Mouse (Mus musculus) intestine, postnatal 0 days (tissue): ENCODE data around the gene Rhoj. TPM values are rescaled to one million over a fixed set of nuclear protein-coding genes. Genes with fewer than 3 reads are reported as not detected.
"Not testable (repeated sequence)": the region's sequence is repeated elsewhere in the genome, so short reads cannot be mapped to it uniquely, and the experiment has no call there.

Experiments
- ATAC-seq: fragments of 200-750 bp; cut with Nextera tagmentation; 2 replicates; pipeline ENCODE4 v1.8.0; 2017; ENCODE audit warnings: mild to moderate bottlenecking, moderate TSS enrichment, moderate library complexity
- H3K27ac ChIP-seq: fragments of 300-500 bp; sonication (generic); 2 replicates; pipeline ENCODE4 v1.5.1; 2014; ENCODE audit warnings: mild to moderate bottlenecking, low read depth, low read length, moderate library complexity
- H3K27me3 ChIP-seq: fragments of 300-500 bp; sonication (generic); replicated peaks from 2 replicates; pipeline ENCODE4 v1.6.1; 2014; ENCODE audit warnings: low read length, mixed read lengths; ENCODE audit not compliant: control insufficient read depth, insufficient read depth
- H3K36me3 ChIP-seq: fragments of 300-500 bp; sonication (generic); 2 replicates; pipeline ENCODE4 v1.6.1; 2014; ENCODE audit warnings: mild to moderate bottlenecking, moderate library complexity; ENCODE audit not compliant: control insufficient read depth, insufficient read depth
- H3K4me1 ChIP-seq: fragments of 300-500 bp; sonication (generic); replicated peaks from 2 replicates; pipeline ENCODE4 v1.6.1; 2014; ENCODE audit warnings: antibody characterized with exemption, low read length, mixed read lengths; ENCODE audit not compliant: control insufficient read depth, insufficient read depth
- H3K4me2 ChIP-seq: fragments of 300-500 bp; sonication (generic); replicated peaks from 2 replicates; pipeline ENCODE4 v1.6.1; 2014; ENCODE audit warnings: low read depth, mild to moderate bottlenecking, moderate library complexity
- H3K4me3 ChIP-seq: fragments of 300-500 bp; sonication (generic); 2 replicates; pipeline ENCODE4 v1.5.1; 2014; ENCODE audit warnings: low read depth, low read length
- H3K9ac ChIP-seq: fragments of 300-500 bp; sonication (generic); 2 replicates; pipeline ENCODE4 v1.6.1; 2014; ENCODE audit warnings: mild to moderate bottlenecking, low read depth, low read length
- H3K9me3 ChIP-seq: fragments of 300-500 bp; sonication (generic); 2 replicates; pipeline ENCODE4 v1.6.1; 2016; ENCODE audit warnings: mixed run types; ENCODE audit not compliant: control insufficient read depth
- CTCF ChIP-seq: sonication (generic); IDR thresholded peaks from 2 replicates; pipeline ENCODE4 v1.5.1; 2016; ENCODE audit warnings: low read depth, mild to moderate bottlenecking, control low read depth, antibody characterized with exemption, moderate library complexity
- WGBS: fragments of 180-500 bp; shearing (Covaris S2); extraction: QIAGEN DNeasy Blood & Tissue Kit; methylation state at CpG from one replicate; pipeline ENCODE4 v1.1.7; 2014; 5-methylcytosine and 5-hydroxymethylcytosine counted together
- polyA plus RNA-seq: library from polyadenylated mRNA; unstranded; fragments of >200 nt; fragmentation: Nextera tagmentation; extraction: Ambion mirVana; gene quantifications from 2 replicates; pipeline ENCODE4 v1.2.1, GENCODE M21; 2015

Rhoj gene
- polyA plus RNA-seq, 1 experiment from 2014 or later, result 27.9 TPM

DNA sequence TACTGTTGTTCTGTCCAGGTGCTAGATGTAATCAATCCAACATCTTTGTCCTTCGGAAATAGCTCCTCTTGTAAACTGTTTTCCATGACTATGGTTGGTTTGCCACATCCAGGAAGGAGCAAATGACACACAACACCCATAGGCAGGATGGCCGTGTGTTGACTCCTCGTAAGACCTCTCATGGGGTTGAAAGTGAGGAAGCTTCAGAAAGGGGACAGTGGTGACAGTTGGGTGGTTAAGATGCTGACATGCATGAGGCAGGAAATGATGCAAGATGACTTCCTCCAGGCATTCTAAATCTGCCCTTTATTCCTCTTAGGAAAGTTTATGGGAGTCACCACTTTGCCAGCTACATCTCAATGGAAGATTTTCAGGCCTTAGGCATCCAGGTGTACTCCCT, 31.8 kb downstream of the Rhoj start:
- 71% methylated on average over 3 of the region's 3 CpGs for WGBS
- H3K9ac ChIP-seq, result no peak overlapping the region
- TF ChIP-seq CTCF, result no peak

DNA sequence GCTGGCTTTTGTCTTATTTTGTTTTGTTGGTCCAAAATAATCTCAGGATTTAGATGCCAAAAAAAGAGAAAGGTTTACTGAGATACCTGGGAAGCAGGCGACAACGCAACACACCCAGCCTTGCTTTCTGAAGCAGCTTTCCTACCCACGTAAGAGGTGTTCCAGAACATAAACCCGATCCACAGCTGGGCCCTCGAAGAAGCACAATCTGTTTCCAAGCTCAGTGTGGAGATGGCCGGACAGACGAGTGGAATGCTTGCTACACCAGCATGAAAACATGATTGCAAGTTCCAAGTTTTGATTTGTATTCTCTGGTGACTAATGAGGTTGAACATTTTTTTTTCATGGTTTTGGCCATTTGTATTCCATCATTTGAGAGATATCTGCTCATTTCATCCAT, 32.2 kb downstream of the Rhoj start:
- H3K27me3 ChIP-seq, result no peaks in the 10 kb centered on the region
- 91% methylated on average over 7 of the region's 7 CpGs for WGBS

More for the DNA sequence above, 31.8 kb downstream of the Rhoj start:
- Histone ChIP-seq H3K4me1 (no peaks in the 10 kb centered on the region), H3K4me2 (no peak overlapping the region), H3K9me3 (no peaks in the 10 kb centered on the region), H3K27me3 (no peaks in the 10 kb centered on the region), H3K4me3 (no peak overlapping the region), H3K36me3 (no peaks in the 10 kb centered on the region), H3K27ac (no peak overlapping the region)
- no peak for ATAC-seq

DNA sequence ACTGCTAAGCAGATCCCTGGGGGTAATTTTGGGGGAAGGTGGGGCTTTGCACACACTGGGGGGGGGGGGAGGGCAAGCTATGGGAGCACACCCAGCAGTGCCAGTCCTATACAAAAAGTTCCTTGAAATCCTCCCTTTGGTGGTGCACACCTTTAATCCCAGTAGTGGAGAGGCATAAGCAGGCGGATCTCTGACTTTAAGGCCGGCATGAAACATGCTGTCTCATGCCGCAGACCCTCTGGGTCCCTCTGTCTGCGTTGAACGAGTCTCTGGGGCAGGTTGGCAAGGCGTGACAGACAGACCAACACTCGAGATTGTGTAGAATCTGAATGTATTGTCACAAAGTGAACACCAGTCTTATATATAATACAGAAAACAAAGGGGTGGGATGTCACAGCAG, 40.4 kb downstream of the Rhoj start:
- H3K36me3 ChIP-seq, result no peaks in the 10 kb centered on the region
- no peaks in the 10 kb centered on the region for H3K4me1 ChIP-seq
- no peak overlapping the region for H3K4me2 ChIP-seq
- H3K27ac ChIP-seq, result no peak overlapping the region
- H3K9me3 ChIP-seq, result no peaks in the 10 kb centered on the region
- no peaks in the 10 kb centered on the region for H3K27me3 ChIP-seq
- TF ChIP-seq CTCF, result no peak
- WGBS, result 71% methylated on average over 7 of the region's 7 CpGs
- H3K9ac ChIP-seq, result no peak overlapping the region
- no peak for ATAC-seq
- H3K4me3 ChIP-seq, result no peak overlapping the region

More for the DNA sequence above, 32.2 kb downstream of the Rhoj start:
- Histone ChIP-seq H3K36me3 (no peaks in the 10 kb centered on the region), H3K4me1 (no peaks in the 10 kb centered on the region), H3K4me3 (no peak overlapping the region), H3K4me2 (no peak overlapping the region), H3K9ac (no peak overlapping the region), H3K27ac (no peak overlapping the region), H3K9me3 (no peaks in the 10 kb centered on the region)
- no peak for TF ChIP-seq CTCF
- ATAC-seq, result no peak

DNA sequence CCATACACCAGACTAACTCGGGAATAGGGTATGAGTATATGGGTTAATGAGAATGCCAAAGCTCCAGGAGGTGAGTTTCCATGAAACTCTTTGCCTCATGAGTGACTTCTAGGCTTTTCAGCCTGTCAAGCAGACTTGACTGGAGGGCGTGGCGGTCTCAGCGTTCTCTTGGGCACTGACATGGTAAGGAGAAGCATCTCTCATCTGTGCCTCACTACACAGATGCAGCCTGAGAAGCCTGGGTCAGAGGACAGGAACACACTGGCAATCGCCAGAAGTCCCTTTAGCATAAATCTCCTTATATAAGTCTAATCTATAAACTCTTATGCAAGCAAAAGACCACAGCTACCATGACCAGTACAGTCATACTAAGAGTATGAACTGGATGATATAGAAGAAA, 41.4 kb downstream of the Rhoj start:
- 75% methylated on average over 5 of the region's 5 CpGs for WGBS
- ATAC-seq, result not testable (repeated sequence)

DNA sequence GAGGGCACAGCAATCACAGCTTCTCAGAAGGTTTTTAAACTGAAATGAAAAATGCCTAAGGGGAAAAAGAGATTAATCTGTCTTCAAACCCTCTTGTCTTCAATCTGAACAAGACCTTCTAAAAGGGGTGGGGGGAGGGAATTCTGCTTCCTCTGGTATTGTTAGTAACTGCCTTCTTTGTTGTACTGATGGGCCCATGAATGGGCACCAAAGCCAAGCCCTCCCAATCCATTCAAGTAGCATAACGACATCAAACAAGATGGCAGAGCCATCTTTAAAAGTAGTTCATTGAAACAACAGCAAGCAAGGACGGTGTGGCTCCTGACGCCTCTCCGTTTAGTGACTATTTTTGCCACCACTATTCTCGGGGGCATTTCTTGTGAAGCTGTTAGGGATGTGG, 42.6 kb downstream of the Rhoj start:
- no peak overlapping the region for H3K9ac ChIP-seq
- TF ChIP-seq CTCF, result no peak
- 96% methylated on average over 5 of the region's 5 CpGs for WGBS
- H3K27ac ChIP-seq, result no peak overlapping the region
- no peak overlapping the region for H3K4me2 ChIP-seq
- no peaks in the 10 kb centered on the region for H3K27me3 ChIP-seq
- H3K4me1 ChIP-seq, result no peaks in the 10 kb centered on the region
- H3K4me3 ChIP-seq, result no peak overlapping the region
- no peaks in the 10 kb centered on the region for H3K9me3 ChIP-seq
- H3K36me3 ChIP-seq, result no peaks in the 10 kb centered on the region
- no peak for ATAC-seq

More for the DNA sequence above, 41.4 kb downstream of the Rhoj start:
- not testable (repeated sequence) for H3K36me3 ChIP-seq, H3K4me2 ChIP-seq, H3K4me1 ChIP-seq, H3K9ac ChIP-seq, H3K27me3 ChIP-seq, H3K27ac ChIP-seq, H3K4me3 ChIP-seq, H3K9me3 ChIP-seq

DNA sequence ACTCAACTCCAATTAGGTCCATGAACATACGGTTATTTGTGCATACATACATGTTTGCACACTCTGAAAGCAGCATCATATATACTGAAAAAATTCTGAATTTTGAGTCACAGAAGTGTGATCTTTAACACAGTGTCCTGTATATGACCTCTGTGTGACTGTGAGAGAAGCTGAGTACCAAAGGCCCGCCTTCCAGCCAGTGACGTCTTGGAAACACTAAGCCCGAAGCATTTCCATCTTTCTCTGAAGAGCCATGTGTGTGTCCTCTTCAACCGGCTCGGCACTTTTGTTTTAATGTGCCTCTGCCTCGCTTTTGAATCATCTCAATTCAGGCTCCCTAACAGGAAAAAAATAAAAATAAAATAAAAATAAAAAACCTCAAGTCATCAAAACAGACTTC, 43.7 kb downstream of the Rhoj start:
- no peak for TF ChIP-seq CTCF
- Histone ChIP-seq H3K4me1 (no peaks in the 10 kb centered on the region), H3K4me3 (no peak overlapping the region), H3K4me2 (no peak overlapping the region), H3K9me3 (no peaks in the 10 kb centered on the region), H3K9ac (no peak overlapping the region), H3K27me3 (no peaks in the 10 kb centered on the region), H3K27ac (no peak overlapping the region), H3K36me3 (no peaks in the 10 kb centered on the region)
- ATAC-seq, result no peak
- WGBS, result 51% methylated on average over 7 of the region's 7 CpGs

DNA sequence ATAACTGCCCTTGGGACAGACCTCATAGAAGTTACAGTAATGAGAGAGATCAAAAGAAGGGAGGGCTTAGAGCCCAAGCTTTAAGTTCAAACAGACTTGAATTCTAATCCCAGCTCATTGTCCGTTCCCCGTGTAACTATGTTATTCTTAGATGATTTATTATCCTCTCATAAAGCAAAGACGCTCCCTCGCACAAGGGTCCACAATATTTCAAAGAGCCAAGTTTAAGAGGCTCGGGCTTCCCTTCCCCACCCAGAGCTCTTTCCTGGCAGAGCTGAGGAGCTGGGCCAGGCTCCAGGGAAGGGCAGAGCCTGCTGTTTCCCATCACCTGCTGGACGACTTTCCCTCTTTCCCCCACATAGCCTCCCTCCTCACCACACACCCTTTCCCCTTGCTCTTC, 44.3 kb downstream of the Rhoj start:
- no peak overlapping the region for H3K4me2 ChIP-seq

More for the DNA sequence above, 44.3 kb downstream of the Rhoj start:
- no peak for ATAC-seq
- Histone ChIP-seq H3K36me3 (no peaks in the 10 kb centered on the region), H3K27ac (no peak overlapping the region), H3K9ac (no peak overlapping the region), H3K4me1 (no peaks in the 10 kb centered on the region), H3K27me3 (no peaks in the 10 kb centered on the region), H3K9me3 (no peaks in the 10 kb centered on the region), H3K4me3 (no peak overlapping the region)
- WGBS, result 5% methylated on average over 6 of the region's 6 CpGs
- TF ChIP-seq CTCF, result no peak
